Mouse (Mus musculus): ENCODE results near the gene Ppp1r1b. TPM values are rescaled to one million over a fixed set of nuclear protein-coding genes. Genes with fewer than 3 reads are reported as not detected.

Gene Ppp1r1b
- polyA plus RNA-seq, 2 experiments = 0.04 to 0.17 TPM

DNA sequence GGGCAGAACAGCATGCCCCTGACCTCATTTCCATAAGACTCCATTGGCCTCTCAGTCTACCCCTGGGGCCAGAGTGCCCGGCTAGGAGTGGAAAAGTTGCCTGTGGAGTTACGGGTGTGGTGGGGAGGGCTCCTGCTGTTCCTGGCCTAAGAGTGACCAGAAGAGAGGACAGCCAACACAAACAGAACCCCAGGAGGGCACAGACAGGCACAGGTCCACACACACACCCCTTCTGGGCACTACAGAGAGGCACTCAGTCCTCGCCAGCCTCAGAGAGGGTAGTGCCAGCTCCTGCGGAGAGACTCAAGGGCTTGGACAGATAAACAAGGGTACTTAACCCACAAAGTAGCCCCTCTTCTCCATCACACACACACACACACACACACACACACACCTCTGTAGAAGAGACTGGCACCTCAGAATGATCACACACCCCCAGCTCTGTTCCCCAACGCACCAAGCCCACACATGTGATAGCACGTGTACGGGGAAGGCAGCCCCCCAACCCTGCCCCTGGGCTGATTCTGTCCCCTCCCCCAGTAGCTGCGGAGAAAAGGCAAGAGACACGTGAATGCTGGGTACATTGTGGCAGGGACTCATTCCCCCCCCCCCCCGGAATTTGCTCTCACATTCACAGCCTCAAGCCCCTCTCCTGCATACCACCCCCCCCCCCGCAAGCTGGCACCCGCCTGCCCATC, 670 bp upstream of the Ppp1r1b start:
- TF ChIP-seq CTCF (IDR thresholded peaks at IDR 0.05; ENCODE audit: low read depth) (no peak), EP300 (IDR thresholded peaks at IDR 0.05; ENCODE audit: low read depth) (no peak)
- H3K27ac ChIP-seq = no peak overlapping the region
- H3K9ac ChIP-seq (replicated peaks) = no peak overlapping the region
- no peak overlapping the region for H3K4me2 ChIP-seq (ENCODE audit: low read depth)
- no peaks in the 10 kb centered on the region for H3K9me3 ChIP-seq (ENCODE audit: control insufficient read depth, low read length)
- ATAC-seq (ENCODE audit: insufficient read depth) (no peak), DNase-seq (ENCODE audit: low read depth in 3 of 3, low spot score in 3 of 3) (no peak)
- H3K36me3 ChIP-seq (replicated peaks; ENCODE audit: control insufficient read depth, insufficient read depth, low read depth) = no peaks in the 10 kb centered on the region
- peaks cover 65% of the 10 kb centered on the region for H3K27me3 ChIP-seq (ENCODE audit: control insufficient read depth, insufficient read depth, low read length)
- 11% methylated on average over 12 of the region's 12 CpGs for WGBS (ENCODE audit: insufficient replicate concordance)
- H3K4me3 ChIP-seq (ENCODE audit: insufficient read depth in 1 of 2, low read depth in 2 of 2, low read length in 2 of 2) = no peak overlapping the region
- no peaks in the 10 kb centered on the region for H3K4me1 ChIP-seq (replicated peaks; ENCODE audit: control insufficient read depth in 2 of 2, insufficient read depth in 2 of 2, low read length in 1 of 2)

DNA sequence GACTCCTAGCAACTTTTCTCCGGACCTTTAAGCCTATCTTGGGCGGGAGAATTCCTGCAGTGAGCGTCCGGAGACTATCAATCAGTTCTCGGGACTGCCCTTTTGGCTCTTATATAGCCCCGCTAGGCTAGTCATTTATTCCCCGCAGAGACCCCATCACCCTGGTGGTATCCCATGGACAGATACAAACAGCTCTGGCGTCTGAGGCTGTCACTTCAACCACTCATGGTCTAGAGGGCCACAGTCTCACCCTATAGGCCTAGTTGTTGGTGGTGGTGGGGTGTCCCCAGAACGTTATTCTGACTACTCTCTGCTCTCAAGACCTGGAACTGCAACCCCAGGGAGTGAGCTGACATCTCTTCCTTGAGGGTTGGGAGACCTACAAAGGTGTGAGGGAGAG, 1.1 kb downstream of the Ppp1r1b start:
- no peak overlapping the region for H3K4me2 ChIP-seq (ENCODE audit: low read depth)
- H3K27ac ChIP-seq = no peak overlapping the region
- DNase-seq (ENCODE audit: low read depth in 3 of 3, low spot score in 3 of 3) = no peak
- H3K9ac ChIP-seq (replicated peaks) = no peak overlapping the region
- no peak for ATAC-seq (ENCODE audit: insufficient read depth)
- no peaks in the 10 kb centered on the region for H3K4me1 ChIP-seq (replicated peaks; ENCODE audit: control insufficient read depth in 2 of 2, insufficient read depth in 2 of 2, low read length in 1 of 2)
- H3K36me3 ChIP-seq (replicated peaks; ENCODE audit: control insufficient read depth, insufficient read depth, low read depth) = no peaks in the 10 kb centered on the region
- H3K9me3 ChIP-seq (ENCODE audit: control insufficient read depth, low read length) = no peaks in the 10 kb centered on the region
- H3K27me3 ChIP-seq (ENCODE audit: control insufficient read depth, insufficient read depth, low read length) = peaks cover 66% of the 10 kb centered on the region
- TF ChIP-seq EP300 (IDR thresholded peaks at IDR 0.05; ENCODE audit: low read depth) = no peak
- TF ChIP-seq CTCF (IDR thresholded peaks at IDR 0.05; ENCODE audit: low read depth) = no peak
- no peak overlapping the region for H3K4me3 ChIP-seq (ENCODE audit: insufficient read depth in 1 of 2, low read depth in 2 of 2, low read length in 2 of 2)
- WGBS (ENCODE audit: insufficient replicate concordance) = 7% methylated on average over 9 of the region's 9 CpGs

DNA sequence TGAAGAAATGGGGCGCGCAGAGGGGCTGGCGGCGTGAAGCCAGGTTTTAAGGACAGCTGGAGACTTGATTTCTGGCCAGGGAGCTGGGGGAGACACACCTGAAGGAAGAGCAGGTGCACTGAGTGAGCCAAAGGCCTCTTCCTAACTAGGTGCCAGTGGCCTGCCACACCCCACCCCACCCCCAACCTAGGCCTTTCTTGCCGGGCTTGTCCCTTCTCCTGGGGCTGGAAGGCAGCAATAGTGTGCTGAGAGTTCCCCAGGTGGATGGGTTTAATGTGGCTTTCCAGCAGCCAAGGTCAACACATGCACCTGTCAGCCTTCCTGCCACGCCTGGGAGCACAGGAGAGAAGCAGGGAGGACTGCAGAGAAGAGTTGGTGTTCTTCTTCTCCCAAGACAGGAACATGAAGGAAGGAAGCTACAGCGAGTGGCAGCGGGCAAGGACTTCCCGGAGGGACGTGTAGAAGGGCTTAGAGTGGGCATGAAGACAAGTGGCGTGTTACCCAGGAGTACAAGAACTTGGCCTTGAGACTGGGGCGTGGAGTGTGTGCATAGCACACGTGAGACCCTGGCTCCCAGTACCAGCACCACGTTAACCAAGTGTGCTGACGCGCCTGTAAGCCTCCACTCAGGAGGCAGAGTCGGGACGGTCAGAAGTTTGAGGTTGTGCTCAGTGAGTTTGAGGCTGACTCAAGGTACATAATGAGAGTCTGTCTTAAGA, 4.2 kb downstream of the Ppp1r1b start:
- DNase-seq (ENCODE audit: low read depth in 3 of 3, low spot score in 3 of 3) (no peak), ATAC-seq (ENCODE audit: insufficient read depth) (no peak)
- H3K4me2 ChIP-seq (ENCODE audit: low read depth) = no peak overlapping the region
- no peaks in the 10 kb centered on the region for H3K9me3 ChIP-seq (ENCODE audit: control insufficient read depth, low read length)
- WGBS (ENCODE audit: insufficient replicate concordance) = 59% methylated on average over 18 of the region's 18 CpGs
- peaks cover 2 to 7% of the 10 kb centered on the region in 2 experiments for H3K4me1 ChIP-seq (replicated peaks; ENCODE audit: control insufficient read depth in 2 of 2, insufficient read depth in 2 of 2, low read length in 1 of 2)
- H3K4me3 ChIP-seq (ENCODE audit: insufficient read depth in 1 of 2, low read depth in 2 of 2, low read length in 2 of 2) = no peak overlapping the region
- no peaks in the 10 kb centered on the region for H3K36me3 ChIP-seq (replicated peaks; ENCODE audit: control insufficient read depth, insufficient read depth, low read depth)
- no peak overlapping the region for H3K27ac ChIP-seq
- no peak overlapping the region for H3K9ac ChIP-seq (replicated peaks)
- peaks cover 45% of the 10 kb centered on the region for H3K27me3 ChIP-seq (ENCODE audit: control insufficient read depth, insufficient read depth, low read length)
- TF ChIP-seq EP300 (IDR thresholded peaks at IDR 0.05; ENCODE audit: low read depth) (no peak), CTCF (IDR thresholded peaks at IDR 0.05; ENCODE audit: low read depth) (no peak)

DNA sequence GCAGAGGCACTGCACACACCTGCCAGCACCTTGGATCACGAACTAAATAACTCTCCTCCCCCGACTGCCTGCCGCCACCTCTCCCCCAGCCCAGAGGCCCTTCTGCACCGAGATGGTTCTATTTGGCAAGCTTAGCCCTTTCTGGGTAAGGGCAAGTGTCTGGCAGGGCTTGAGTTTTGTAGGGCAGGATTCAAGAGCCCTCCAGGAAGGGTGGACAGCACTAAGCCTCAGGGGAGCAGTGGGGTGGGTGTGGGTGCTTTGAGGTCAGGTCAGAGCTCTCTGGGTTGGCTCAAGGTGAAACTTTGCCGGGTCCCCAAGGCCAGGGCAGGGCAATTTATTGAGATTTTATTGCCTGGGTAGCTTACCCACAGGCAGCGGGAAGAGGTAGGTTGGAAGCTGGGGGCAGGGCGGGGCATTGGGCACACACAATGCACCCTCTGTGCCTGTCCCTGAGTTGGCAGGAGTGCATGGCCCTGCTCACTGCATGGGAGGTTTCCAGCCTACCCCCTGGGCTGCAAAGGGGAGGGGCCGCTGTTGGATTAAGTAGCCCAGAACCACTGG, 5.5 kb downstream of the Ppp1r1b start:
- Histone ChIP-seq H3K4me2 (ENCODE audit: low read depth) (no peak overlapping the region), H3K27ac (no peak overlapping the region), H3K36me3 (replicated peaks; ENCODE audit: control insufficient read depth, insufficient read depth, low read depth) (no peaks in the 10 kb centered on the region), H3K27me3 (ENCODE audit: control insufficient read depth, insufficient read depth, low read length) (peaks cover 32% of the 10 kb centered on the region), H3K9ac (replicated peaks) (no peak overlapping the region), H3K4me3 (ENCODE audit: insufficient read depth in 1 of 2, low read depth in 2 of 2, low read length in 2 of 2) (no peak overlapping the region), H3K4me1 (replicated peaks; ENCODE audit: control insufficient read depth in 2 of 2, insufficient read depth in 2 of 2, low read length in 1 of 2) (peaks cover 6 to 11% of the 10 kb centered on the region in 2 experiments), H3K9me3 (ENCODE audit: control insufficient read depth, low read length) (no peaks in the 10 kb centered on the region)
- DNase-seq (ENCODE audit: low read depth in 3 of 3, low spot score in 3 of 3) (no peak), ATAC-seq (ENCODE audit: insufficient read depth) (no peak)
- no peak for TF ChIP-seq EP300 (IDR thresholded peaks at IDR 0.05; ENCODE audit: low read depth)
- TF ChIP-seq CTCF (IDR thresholded peaks at IDR 0.05; ENCODE audit: low read depth) = no peak
- WGBS (ENCODE audit: insufficient replicate concordance) = 37% methylated on average over 8 of the region's 8 CpGs

DNA sequence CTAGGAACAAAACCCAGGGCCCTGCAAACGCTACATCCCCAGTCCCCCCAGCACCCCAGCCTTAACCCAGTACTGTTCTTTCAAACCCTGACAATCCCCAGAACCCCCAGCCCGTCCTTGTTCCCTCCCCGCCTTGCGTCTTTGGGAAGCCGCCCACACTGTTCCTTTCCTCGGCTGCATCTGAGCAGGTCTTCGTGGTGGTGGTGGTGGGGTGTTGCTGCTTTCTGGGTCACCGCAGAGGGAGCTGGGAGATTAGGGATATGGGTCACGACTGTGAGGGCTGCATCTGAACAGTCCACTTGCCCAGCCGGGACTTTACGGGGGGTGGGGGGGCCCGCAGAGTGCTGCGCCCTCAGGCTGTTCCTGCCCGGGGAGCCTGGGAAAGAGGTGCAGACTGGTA, 6.2 kb downstream of the Ppp1r1b start:
- no peaks in the 10 kb centered on the region for H3K36me3 ChIP-seq (replicated peaks; ENCODE audit: control insufficient read depth, insufficient read depth, low read depth)
- no peak overlapping the region for H3K9ac ChIP-seq (replicated peaks)
- H3K9me3 ChIP-seq (ENCODE audit: control insufficient read depth, low read length) = no peaks in the 10 kb centered on the region
- no peak overlapping the region for H3K4me2 ChIP-seq (ENCODE audit: low read depth)
- H3K4me3 ChIP-seq (ENCODE audit: insufficient read depth in 1 of 2, low read depth in 2 of 2, low read length in 2 of 2) = no peak overlapping the region
- WGBS (ENCODE audit: insufficient replicate concordance) = 58% methylated on average over 14 of the region's 14 CpGs
- H3K27me3 ChIP-seq (ENCODE audit: control insufficient read depth, insufficient read depth, low read length) = peaks cover 25% of the 10 kb centered on the region
- DNase-seq (ENCODE audit: low read depth in 3 of 3, low spot score in 3 of 3) (no peak), ATAC-seq (ENCODE audit: insufficient read depth) (no peak)
- peaks cover 9 to 18% of the 10 kb centered on the region in 2 experiments for H3K4me1 ChIP-seq (replicated peaks; ENCODE audit: control insufficient read depth in 2 of 2, insufficient read depth in 2 of 2, low read length in 1 of 2)
- H3K27ac ChIP-seq = no peak overlapping the region
- TF ChIP-seq EP300 (IDR thresholded peaks at IDR 0.05; ENCODE audit: low read depth) = no peak
- no peak for TF ChIP-seq CTCF (IDR thresholded peaks at IDR 0.05; ENCODE audit: low read depth)
